Mouse (Mus musculus) heart, adult 10 weeks (tissue): ENCODE results near the gene Pknox2. TPM values are rescaled to one million over a fixed set of nuclear protein-coding genes. Genes with fewer than 3 reads are reported as not detected.

Source experiments
- polyA plus RNA-seq: library from polyadenylated mRNA; stranded (reverse); fragments of 350-450 nt; fragmentation: Illumina TruSeq; extraction: RNeasy Lipid Tissue Mini Kit (QIAGEN cat#74804); gene quantifications from one replicate; pipeline ENCODE4 v1.2.3, GENCODE M21; 2014; ENCODE audit warnings: low read depth, low replicate concordance

The Pknox2 gene
- 8.3 TPM for polyA plus RNA-seq

GRCm38 (mm10) chr9:37147359-37147685 lies at the start of gene Pknox2:
Pknox2 (minus strand) TSS chr9:37147407.

Other genes starting within 250 kb of the Pknox2 start
- gene Tmem218, start 60.8 kb upstream of the Pknox2 start, polyA plus RNA-seq: 9.3 TPM
- 3.7 TPM for gene Slc37a2, start 108.3 kb upstream of the Pknox2 start, polyA plus RNA-seq
- gene Ccdc15, start 201.0 kb upstream of the Pknox2 start, polyA plus RNA-seq: 1.6 TPM
- gene Hepacam, start 219.9 kb upstream of the Pknox2 start, polyA plus RNA-seq: not detected